Mouse (Mus musculus): ENCODE results near the gene Usf1.

Usf1 gene

DNA sequence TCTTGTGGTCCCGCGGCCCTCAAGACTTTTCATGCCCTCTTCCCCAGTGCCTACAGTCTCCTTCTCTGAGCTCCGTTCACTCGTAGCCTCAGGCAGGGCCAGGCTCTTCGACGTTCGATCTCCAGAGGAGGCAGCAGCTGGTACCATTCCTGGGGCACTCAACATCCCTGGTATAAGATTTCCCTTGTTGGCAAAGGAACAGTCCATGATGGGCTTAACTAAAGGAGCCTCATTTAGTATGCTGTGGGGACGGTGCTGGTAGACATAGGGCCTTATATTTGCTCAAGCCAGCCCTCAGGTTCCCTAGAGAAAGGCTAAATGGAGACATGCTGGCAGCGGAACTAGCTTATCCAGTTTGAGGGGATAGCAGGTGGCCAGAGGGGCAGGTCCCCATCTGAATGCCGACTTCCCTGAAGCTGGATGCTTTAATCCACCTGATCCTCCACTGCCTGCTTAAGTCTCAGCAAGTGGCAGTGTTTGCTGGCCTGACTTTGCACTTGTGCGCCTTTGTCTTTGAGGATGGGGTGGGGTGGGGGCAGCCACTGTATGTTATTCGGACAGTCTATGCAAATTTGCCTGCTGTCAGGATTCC, 8.3 kb downstream of the Usf1 start:
- no peak for DNase-seq

DNA sequence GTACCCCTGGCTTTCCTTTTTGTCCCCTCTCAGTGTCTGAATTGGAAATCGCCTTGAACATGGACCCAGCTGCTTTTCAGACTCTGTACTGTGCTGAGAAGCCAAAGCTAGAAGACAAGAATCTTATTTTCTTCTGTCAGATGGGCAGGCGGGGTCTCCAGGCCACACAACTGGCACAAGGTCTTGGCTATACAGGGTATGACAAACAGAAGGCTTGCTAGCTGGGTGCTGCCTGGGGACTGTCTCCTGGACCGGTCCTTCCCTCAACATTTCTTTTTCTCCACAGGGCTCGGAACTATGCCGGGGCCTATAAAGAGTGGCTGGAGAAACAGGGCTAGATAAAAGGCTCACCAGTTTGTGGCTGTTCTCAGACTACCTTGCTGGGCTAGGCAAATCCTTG, 8.8 kb downstream of the Usf1 start:
- no peak for DNase-seq

DNA sequence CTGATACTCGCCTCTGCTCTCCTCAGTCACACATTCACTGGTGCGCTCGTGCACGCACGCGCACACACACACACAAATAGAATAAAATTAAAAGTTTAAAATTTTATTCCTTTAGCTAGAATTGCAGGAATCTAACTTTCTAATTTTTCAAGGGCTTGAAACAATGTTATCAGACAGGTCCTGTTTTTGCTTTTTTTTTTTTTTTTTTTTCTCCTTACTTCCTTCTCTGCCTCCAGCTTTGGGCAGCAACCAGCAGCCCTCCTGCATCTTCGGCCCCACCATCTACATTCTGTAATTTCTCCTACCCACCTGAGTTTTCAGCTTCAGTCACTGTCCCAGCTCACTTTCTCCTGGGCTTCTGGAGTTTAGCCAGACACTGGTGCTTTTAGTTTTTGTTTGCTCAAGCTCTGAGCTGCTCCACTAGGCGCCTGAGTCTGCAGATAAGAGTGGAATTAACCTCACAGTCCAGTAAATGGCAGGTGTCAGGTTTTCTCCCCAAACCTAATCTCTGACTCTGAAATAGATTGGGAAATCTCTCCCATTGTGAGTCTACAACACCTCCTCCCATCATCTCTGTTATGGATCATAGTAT, 11.5 kb downstream of the Usf1 start:
- no peak for DNase-seq

DNA sequence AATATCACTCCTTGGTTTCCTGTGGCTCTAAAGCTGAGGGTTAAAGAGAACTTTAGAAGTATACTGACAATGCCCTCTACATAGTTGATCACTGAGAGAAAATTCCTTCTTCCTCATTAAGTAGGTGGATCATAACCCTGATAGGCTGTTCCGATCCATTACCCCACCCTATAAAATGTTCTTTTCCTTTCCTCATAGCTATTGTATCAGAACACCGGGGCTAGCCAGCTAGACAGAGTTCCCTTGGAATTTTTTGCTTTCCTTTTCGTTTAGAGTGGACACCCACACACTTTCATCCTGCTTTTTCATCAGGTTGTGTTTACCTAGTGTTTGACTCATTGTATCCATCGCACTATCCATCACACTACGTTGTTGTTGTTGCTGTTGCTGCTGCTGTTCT, 13.5 kb downstream of the Usf1 start:
- no peak for DNase-seq

DNA sequence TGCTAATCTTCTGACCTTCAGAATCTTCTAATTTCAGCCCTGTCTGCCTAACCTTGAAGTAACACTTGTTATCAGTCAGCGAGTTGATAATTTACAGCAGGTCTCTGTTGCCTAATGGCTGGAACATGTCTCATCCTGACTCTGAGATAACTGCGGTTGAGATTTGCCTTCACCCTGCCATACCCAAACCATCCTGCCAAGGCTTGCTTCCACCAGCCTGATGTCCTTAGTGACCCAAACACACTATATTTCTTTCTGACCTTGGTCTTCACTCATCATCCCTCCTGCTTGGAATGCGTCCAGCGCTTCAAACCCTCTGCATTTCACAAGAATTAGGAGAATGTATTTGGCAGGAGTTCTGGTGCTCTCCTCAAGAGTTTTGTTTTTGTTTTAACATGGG, 14.0 kb downstream of the Usf1 start:
- no peak for DNase-seq

DNA sequence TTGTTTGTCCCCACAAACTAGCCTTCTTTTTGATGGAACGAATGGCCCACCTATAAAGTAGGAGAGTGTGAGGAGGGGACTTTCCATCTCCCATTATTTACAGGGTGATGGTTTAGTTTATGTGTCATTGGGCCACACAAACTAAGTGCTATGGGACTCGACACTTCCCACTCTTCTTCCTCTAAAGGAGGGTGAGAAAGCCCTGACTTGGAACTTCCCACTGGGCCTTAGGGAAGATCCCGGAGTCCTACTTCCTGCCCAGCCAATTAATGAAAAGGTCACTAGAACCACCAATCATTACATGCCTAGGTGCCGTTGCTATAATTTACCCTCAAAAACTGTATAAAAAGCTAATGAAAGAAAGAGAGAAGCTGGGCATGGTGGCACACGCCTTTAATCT, 21.0 kb downstream of the Usf1 start:
- no peak for DNase-seq

DNA sequence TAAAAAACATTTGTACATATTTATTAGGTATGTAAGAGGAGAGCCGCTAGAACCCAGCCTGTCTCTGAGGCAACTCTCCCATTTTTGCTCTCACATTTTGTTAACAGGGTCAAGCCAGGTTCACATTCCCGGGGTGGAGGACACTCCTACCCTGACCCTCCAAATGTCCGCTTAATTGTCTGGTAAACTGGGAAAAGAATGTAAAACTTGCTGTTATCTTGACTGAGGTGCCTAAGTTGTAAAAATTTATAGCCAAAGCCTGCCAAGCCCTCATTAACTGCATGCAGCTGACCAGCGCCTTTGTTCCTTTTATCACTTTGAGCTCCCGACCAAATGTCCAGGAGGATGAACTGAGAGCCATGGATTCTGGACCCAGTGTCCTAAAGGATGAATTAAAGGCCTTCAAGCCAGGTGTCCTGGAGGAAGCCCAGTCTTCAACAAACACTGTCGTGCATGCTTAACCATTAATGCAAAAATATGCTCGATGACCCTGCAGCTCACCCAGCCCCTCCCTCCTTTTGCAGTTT, 24.2 kb downstream of the Usf1 start:
- no peak for DNase-seq

DNA sequence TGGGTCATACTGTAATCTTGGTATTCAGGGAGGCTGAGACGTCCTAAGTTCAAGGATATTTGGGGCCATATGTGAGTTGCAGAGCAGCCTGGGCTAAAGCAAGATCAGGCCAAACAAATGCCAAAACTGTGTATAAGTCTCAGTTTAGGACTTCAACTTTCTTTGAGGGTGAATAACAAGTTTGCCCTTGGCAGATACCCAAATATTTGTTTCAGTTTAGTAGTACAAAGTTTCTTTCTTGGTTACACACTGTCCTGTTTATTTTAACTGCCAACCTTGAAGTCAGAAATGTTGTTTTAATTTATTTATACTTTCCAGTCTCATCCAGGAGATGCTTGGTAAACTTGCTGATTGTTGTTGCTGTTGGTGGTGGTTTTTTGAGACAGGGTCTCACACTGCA, 24.9 kb downstream of the Usf1 start:
- no peak for DNase-seq

DNA sequence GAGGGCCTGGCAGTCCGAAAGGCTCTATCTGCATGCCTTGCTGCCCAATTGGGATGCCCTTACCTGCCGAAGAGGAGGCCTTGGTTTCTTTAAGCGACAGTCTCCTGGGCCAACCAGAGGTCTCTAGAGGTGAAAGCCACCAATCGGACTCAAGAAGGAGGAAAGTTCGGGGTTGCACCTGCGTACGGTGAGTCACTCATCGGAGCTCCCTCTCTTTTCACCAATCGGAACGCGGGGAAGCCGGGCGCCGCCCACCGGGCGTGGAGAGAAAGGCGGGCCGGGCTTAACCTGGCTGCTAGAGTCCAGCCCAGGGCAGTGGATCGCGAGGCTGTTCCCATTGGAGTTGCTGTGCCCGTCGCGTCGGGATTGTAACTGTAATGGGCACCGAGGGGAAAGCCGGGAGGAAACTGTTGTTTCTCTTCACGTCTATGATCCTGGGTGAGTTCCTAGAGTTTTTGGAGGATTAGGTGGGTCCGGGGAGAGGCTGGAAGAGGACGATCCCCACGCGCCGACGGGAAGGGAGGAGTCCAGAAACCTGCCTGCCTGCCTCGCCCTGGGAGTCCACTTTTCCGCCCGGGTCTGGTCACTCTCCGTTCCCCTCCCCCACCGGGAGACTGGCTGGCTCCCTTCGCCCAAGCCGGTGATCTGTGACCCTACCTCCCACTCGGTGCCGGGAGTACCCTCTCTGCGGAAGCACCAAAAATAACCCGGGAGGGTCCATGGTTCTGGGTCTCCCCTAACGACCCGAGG, 26.3 kb downstream of the Usf1 start, which contains the start of gene F11r:
Gene F11r, plus strand, starts transcription at position 272 of the 750 bp plus-strand sequence.
- DNase-seq = peak; percentile 97

DNA sequence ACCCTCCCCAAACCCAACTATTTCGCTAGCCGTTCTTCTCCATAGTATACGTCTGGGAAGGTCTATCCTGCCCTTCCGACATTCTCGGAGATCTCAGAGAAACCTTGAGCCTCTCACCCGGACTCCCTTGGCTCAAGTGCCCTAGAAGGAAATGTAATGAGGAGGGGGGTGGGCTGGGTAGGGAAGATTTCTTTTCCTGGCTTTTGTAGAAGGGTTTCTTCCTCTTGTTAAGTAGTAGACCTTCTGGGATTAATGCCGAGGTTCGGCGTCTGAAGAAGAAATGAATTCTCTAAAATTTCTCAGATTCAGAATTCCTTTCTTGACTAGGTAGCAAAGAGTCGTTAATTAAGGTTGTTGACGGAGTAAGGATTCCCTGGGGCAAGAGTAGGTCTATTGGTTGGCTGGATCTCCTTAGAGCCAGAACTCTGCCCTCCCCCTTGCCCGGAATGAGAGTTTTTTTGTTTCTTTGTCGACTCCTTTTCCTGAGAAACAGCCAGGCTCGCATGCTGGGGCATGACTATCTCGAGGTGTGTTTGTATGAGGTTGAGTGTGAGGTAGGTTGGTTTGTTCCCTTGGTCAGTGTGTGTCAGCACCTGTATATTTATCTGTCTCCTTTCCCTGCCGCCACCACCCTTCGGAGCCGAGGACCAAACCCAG, 27.0 kb downstream of the Usf1 start:
- peak; percentile 48 for DNase-seq

DNA sequence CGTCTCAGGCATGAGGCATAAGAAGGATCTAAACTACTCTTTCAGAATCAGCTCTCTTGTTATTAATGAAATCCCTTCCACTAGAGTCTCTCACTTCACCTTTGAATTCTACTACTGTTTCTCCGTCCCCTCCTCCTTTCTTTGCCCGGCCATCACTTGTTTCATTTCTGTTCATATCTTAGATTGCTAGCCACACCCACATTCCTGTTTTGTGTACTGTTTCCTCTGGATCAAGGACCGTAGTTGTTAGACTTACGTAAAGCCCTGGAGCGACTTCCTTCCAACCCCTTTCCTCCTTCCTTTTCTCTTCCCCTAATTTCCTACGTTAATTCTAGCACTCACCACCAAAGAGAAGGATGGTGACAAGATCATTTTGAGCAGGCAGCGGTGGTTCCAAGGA, 28.0 kb downstream of the Usf1 start:
- no peak for DNase-seq

DNA sequence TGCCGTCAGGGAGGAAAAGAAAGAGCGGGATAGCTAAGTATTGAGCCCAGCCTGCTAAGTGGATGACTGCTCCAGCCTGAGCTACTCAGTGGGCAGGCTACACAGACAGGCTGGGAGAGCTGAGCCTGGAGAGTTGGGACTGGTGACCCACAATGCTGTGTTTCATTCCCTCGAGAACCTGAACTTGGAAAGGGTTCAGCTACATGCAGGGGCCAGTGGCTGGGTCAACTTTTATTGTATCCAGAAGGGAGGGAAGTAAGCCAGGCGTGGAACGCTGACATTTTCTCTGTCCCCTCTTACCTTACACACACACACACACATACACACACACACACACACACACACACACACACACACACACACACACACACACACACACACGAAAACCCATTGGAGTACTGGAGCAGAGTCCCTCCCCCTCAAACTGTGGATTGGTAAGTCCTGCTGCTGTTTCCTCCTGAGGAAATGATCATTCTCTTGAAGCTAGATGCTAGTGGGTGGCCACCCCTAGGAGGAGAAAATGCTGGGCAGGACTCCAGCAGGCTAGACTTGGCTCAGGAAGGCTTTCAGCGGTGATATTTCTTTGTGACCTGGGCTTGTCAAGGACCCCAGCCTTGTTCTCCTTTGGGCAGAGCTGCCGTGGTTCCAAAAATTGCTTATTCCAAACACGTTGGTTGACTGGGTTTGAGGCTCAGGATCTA, 29.1 kb downstream of the Usf1 start:
- DNase-seq = peak; percentile 82

DNA sequence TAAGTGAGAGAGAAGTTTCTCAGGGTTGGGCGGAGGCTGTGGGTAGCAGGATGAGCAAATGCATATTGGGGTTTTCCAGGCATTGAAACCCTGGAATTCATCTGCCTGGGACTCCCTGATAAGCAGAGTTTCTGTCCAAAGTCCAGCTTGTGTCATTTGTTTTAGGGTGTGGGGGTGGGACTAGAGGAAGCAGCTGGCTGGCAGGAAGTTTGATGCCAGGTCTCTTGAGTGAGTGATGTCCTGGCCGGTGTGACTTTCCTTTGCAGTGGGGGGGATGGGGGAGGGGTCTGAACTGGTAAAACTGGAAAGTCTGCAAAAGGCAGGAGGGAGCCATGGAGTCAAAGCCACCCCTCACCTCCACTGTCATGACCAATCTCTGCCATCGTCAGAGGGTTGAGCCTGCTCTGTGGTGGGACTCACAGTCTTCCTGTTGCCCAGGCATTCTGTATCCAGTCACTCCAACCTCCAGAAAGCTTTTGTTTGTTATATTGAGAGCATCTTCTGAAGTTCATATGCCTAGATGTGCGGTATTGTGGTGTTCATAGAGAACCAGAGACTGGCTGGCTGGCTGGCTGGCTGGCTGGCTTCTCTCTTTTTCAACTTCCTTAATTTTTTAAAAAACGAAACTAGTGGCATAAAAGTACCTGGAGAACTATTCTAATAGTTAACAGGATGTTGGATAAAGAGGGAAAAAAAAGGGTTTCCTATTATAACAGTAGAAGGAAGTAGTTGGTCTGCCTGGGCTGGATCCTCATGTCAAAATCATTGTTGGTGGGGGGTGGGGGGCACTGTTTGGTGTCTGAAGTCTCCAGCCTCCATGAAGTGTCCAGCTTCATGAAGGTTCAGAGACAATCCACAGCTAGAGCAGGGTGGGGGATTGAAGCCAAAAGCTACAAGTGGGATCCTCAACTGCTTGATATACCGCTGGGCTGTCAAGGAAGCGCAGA, 30.6 kb downstream of the Usf1 start:
- DNase-seq = no peak

DNA sequence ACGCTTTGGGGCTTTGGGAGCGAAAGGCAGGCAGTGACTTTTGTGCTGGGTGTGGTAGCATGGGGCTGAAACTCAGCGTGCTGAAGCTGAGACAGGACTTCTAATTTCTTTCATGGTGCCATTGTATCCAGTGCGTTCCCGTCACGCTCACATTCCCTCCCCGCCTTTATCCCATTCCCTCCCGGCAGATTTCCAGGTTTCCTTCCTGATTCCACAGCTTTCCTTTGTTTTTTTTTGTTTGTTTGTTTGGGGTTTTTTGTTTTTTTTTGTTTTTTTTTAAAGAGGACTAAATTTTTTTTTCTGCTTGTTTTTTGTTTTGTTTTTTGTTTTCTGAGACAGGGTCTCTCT, 31.3 kb downstream of the Usf1 start:
- DNase-seq = no peak

DNA sequence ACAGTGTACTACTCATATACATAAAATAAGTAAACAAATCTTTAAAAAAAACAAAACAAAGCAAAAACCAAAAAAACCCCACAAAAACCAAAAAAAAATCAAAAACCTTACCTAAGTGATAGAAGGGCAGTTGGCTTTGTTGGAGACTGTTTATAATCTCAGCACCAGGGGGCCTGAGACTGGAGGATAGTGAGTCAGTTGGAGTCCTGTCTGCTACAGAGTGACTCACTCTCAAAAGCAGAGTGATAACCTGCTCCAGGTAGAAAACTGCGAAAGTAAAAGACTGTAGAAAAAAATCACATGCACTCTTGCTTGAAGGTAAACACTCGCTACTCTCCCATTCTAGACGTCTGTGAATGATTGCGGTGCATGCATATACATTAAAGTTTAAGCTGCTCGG, 33.9 kb downstream of the Usf1 start:
- DNase-seq = no peak

DNA sequence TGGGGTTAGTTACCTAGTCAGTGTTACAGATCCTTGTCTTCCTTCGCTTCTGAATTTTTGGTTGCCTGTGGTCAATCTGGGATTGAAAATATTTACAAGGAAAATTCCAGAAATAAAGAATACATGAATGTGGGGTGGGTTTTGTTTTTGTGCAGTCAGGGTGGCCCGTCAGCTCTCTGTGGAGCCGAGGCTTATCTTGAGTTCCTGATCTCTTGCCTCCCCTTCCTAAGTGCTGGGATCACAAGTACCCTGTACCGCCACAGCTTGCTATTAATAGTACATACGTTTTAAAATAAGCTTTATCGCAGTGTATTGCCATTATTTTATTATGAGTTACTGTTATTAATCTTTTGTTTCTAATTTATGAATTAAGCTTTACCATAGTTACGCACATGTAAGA, 35.7 kb downstream of the Usf1 start:
- no peak for DNase-seq

DNA sequence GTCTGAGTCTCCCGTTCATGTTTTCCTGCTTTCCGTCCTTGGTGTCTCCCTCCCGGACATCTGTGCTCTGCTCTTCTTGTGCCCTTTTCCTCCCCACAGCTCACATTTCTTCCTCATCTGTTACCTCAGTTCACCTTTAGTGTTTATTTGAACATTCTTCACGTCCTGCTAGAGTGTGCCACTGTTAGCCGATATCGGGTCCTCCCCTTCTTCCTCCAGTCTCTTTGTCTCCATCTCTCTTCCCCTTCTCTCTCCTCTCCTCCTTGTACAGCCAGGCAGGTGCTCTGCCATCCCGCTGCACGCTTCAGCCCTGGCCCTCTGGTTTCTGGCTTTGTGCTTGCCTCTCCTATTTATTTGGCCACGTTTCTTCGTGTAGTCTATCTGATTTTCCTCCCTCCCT, 36.6 kb downstream of the Usf1 start:
- DNase-seq = no peak

DNA sequence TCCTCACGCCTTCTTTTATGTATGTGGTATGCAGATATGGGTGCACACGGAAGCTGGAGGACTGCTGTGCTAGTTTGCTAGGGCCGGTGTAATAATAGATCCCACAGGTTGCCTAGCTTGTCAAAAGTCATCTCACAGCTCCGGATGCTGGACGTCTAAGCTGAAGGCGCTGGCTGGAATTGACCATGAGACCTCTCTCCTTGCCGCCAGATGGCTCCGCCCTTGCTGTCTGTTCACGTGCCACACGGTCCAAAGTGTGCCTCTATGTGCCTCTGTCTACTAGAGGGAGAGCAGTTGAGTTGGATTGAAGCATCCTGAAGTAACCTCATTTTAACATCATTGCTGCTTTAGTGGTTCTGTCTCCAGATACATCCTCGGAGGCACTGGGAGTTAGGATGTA, 38.9 kb downstream of the Usf1 start:
- no peak for DNase-seq

DNA sequence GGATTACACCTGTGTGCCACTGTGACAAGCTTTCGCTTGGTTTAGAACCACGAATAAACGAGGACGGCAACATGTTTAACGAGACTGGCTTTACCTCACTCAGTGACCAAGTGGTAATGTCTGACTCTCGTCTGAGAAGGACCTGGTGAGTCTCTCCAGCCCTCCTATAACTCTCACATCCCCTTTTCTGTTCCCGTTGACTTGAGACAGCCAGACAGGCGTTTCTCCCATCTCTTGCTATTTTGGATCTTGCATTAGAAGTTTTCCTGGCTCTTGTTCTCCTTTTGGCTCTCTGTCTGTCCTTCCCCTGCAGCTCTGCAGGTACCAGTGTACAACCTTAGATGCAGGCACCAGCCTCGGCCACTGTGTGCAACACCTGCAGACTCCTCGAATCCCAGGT, 39.9 kb downstream of the Usf1 start:
- DNase-seq = no peak

DNA sequence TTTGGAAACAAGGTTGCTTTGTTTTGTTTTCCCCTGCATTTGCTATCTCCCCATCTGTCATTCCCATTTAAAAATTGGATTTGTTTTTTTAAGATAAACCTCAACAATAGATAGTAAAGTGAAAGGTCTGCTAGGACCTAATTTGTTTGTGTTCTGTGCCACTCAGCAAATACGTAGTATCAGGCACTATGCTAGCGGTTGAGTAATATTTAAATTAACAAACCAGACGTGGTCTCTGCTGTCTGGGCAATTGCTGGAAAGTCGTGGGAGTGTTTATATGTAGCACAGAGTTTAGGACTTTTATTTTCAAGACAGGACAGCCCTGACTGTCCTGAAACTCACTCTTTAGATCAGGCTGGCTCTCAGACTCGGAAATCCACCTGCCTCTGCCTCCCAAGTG, 41.4 kb downstream of the Usf1 start:
- DNase-seq = no peak

DNA sequence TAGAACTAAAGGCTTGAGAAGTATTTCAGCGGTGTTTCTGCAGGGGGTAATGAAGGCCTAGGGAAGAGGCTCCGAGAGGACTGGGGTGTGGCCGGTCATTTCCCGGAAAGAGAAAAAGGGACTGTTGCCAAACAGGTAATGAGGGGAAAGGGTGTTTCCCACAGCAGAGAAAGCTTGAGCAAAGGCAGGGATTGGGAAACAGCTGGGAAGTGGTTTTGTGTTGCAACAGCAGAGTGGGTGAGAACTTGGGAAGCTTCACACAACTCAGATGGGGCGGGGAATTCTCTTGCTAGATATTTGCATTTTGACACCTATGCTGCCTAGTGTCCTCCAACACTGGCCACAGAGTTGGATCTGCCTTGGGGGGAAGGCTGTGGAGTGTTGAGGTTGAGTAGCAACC, 41.8 kb downstream of the Usf1 start:
- DNase-seq = no peak

DNA sequence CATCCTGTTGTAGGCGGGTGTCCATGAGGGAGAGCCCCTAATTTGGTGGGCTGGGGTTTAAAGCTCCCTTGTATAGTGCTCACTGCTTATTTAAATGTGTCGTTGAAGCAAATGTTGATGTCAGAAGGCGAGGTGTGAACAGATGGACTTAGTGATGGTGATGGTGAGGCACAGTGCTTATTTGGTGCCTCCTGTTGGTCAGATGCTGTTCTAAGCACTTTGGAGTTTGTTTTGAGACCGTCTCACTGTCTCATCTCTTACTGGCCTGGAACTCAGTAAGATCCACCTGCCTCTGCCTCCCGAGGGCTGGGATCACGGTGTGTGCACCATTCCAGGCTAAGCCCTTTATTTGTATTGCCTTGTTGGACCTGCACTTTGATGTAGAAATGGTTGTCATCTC, 43.8 kb downstream of the Usf1 start:
- DNase-seq = no peak

All from kidney, adult 18-20 months (tissue).